Mouse (Mus musculus) liver, embryonic 14.5 days (tissue): ENCODE results near the gene Galc. TPM values are rescaled to one million over a fixed set of nuclear protein-coding genes. Genes with fewer than 3 reads are reported as not detected.

Source experiments
- ATAC-seq: fragments of 200-750 bp; cut with Nextera tagmentation; 2 replicates; pipeline ENCODE4 v1.8.0; 2017; ENCODE audit warnings: moderate number of reproducible peaks, mild to moderate bottlenecking, moderate library complexity; ENCODE audit not compliant: insufficient read depth
- DNase-seq, 3 experiments: peaks; one replicate each; pipeline ENCODE4 v3.0.0-alpha.2; 2012 to 2013; ENCODE audit warnings: low read depth in 3 of 3, low spot score in 3 of 3
- H3K27ac ChIP-seq: fragments of 300-500 bp; sonication (generic); 2 replicates; pipeline ENCODE4 v1.5.1; 2014; ENCODE audit warnings: moderate library complexity, mild to moderate bottlenecking, control low read depth, inconsistent platforms
- H3K27me3 ChIP-seq: fragments of 300-500 bp; sonication (generic); 2 replicates; pipeline ENCODE4 v1.6.1; 2014; ENCODE audit warnings: mild to moderate bottlenecking, low read length, moderate library complexity; ENCODE audit not compliant: control insufficient read depth, insufficient read depth
- H3K36me3 ChIP-seq: fragments of 300-500 bp; sonication (generic); replicated peaks from 2 replicates; pipeline ENCODE4 v1.6.1; 2014; ENCODE audit warnings: low read depth; ENCODE audit not compliant: control insufficient read depth, insufficient read depth
- H3K4me1 ChIP-seq, 2 experiments: fragments of 200-500 bp in 1 of 2; fragments of 300-500 bp in 1 of 2; sonication (generic) in 1 of 2; replicated peaks; 2 replicates each; pipeline ENCODE4 v1.6.1; 2012 to 2014; ENCODE audit warnings: antibody characterized with exemption in 1 of 2, inconsistent platforms in 1 of 2, low read length in 1 of 2; ENCODE audit not compliant: control insufficient read depth in 2 of 2, insufficient read depth in 2 of 2
- H3K4me2 ChIP-seq: fragments of 300-500 bp; sonication (generic); 2 replicates; pipeline ENCODE4 v1.6.1; 2014; ENCODE audit warnings: low read depth, mild to moderate bottlenecking, control low read depth, moderate library complexity
- H3K4me3 ChIP-seq, 2 experiments: fragments of 200-500 bp in 1 of 2; fragments of 300-500 bp in 1 of 2; sonication (generic) in 1 of 2; 2 replicates each; pipeline ENCODE4 v1.5.1; 2012 to 2014; ENCODE audit warnings: low read depth in 2 of 2, low read length in 2 of 2, mild to moderate bottlenecking in 2 of 2, control low read depth in 1 of 2, inconsistent platforms in 1 of 2, moderate library complexity in 1 of 2; ENCODE audit not compliant: insufficient read depth in 1 of 2
- H3K9ac ChIP-seq: fragments of 300-500 bp; sonication (generic); replicated peaks from 2 replicates; pipeline ENCODE4 v1.6.1; 2014; ENCODE audit warnings: mild to moderate bottlenecking, control low read depth, moderate library complexity
- H3K9me3 ChIP-seq: fragments of 300-500 bp; sonication (generic); 2 replicates; pipeline ENCODE4 v1.6.1; 2016; ENCODE audit warnings: low read length, mixed read lengths; ENCODE audit not compliant: control insufficient read depth
- CTCF ChIP-seq: IDR thresholded peaks from 2 replicates; pipeline ENCODE4 v1.5.1; 2016; ENCODE audit warnings: antibody characterized with exemption, low read depth, control low read depth
- EP300 ChIP-seq: IDR thresholded peaks from 2 replicates; pipeline ENCODE4 v1.6.1; 2016; ENCODE audit warnings: antibody characterized with exemption, low read depth
- WGBS: fragments of 180-500 bp; shearing (Covaris S2); extraction: QIAGEN DNeasy Blood & Tissue Kit; methylation state at CpG from one replicate; pipeline ENCODE4 v1.1.7; 2014; ENCODE audit not compliant: insufficient replicate concordance; 5-methylcytosine and 5-hydroxymethylcytosine counted together
- polyA plus RNA-seq, 2 experiments: library from polyadenylated mRNA; depleted of rRNA in 1 of 2; stranded (reverse) in 1 of 2; unstranded in 1 of 2; fragments of >200 nt; fragmentation: Nextera tagmentation in 1 of 2; extraction: Ambion mirVana in 1 of 2; gene quantifications; 2 replicates each; pipeline versions ENCODE4 v1.2.1 to v1.2.3; 2012 to 2014

The Galc gene
- polyA plus RNA-seq, 2 experiments, result 2.2 to 2.4 TPM

DNA sequence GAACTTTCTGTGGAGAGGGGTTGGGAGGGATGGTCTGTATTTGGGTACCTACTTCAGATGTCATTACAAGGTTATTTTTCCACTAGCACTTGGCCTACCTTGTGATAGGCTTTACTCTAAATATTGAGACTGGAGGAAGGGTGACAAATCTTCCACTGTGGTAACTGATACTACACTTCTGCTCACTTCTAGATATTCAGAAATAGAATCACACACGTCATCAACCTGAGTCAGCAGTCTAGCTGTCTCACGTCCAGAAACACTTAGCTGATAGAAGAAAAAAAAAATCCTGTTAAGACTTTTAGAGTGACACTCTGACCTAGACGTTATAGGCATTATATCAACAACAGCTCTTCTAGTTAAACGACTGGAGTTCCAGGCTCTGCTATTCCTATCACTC, 33.0 kb upstream of the Galc start:
- H3K9ac ChIP-seq, result no peak overlapping the region
- DNase-seq, result no peak
- no peaks in the 10 kb centered on the region for H3K9me3 ChIP-seq
- no peaks in the 10 kb centered on the region for H3K36me3 ChIP-seq
- TF ChIP-seq EP300 (no peak), CTCF (no peak)
- H3K4me2 ChIP-seq, result no peak overlapping the region
- WGBS, result 26% methylated on average over 4 of the region's 4 CpGs
- H3K4me3 ChIP-seq, result no peak overlapping the region
- H3K27me3 ChIP-seq, result no peaks in the 10 kb centered on the region
- no peak for ATAC-seq
- no peak overlapping the region for H3K27ac ChIP-seq
- no peaks in the 10 kb centered on the region; a peak in 1 of 4 replicates for H3K4me1 ChIP-seq

DNA sequence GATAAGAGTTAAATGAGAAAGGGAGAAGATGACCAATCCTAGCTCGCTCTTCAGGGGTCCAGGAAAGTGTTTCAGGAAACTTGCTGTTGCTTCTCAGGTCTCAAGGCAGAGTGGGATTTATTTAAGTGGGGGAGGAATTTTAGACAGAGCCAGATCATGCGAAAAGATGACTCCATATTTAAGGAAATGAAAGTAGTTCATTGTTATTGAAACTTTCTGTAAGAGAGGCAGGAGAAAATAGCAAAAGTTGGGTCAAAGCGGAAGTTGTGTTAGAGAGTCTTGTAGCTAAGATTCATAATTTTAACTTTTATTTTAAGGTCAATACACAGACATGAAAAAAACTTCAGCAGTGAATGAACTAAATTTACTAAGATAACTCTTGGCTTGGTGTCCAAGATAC, 31.2 kb upstream of the Galc start:
- H3K27ac ChIP-seq, result no peak overlapping the region
- H3K36me3 ChIP-seq, result no peaks in the 10 kb centered on the region
- no peak overlapping the region for H3K4me3 ChIP-seq
- H3K4me1 ChIP-seq, result no peaks in the 10 kb centered on the region; a peak in 1 of 4 replicates
- DNase-seq (no peak), ATAC-seq (no peak)
- WGBS, result 64% methylated on average over 3 of the region's 3 CpGs
- no peaks in the 10 kb centered on the region for H3K27me3 ChIP-seq
- H3K4me2 ChIP-seq, result no peak overlapping the region
- TF ChIP-seq CTCF, result no peak
- no peak for TF ChIP-seq EP300
- no peak overlapping the region for H3K9ac ChIP-seq
- no peaks in the 10 kb centered on the region for H3K9me3 ChIP-seq

DNA sequence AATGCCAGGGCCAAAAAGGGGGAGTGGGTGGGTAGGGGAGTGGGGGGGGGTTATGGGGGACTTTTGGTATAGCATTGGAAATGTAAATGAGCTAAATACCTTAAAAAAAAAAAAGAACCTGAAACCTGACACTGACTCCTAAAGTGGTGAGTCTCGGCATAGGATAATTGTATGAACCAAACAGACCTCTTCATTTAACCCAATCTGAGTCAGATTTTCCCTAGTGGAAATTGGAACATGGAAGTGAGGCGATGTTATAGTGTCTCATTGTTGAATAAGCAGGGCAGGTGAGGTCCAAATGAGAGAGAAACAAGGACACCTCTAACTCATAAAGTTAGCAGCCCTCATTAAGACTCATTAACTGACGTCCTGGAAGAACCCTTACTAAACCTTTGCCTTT, 25.2 kb upstream of the Galc start:
- TF ChIP-seq EP300 (no peak), CTCF (no peak)
- H3K27ac ChIP-seq, result no peak overlapping the region
- ATAC-seq (no peak), DNase-seq (no peak)
- no peaks in the 10 kb centered on the region for H3K36me3 ChIP-seq
- no peaks in the 10 kb centered on the region for H3K9me3 ChIP-seq
- H3K27me3 ChIP-seq, result no peaks in the 10 kb centered on the region
- H3K4me2 ChIP-seq, result no peak overlapping the region
- no peak overlapping the region for H3K4me3 ChIP-seq
- H3K4me1 ChIP-seq, result peaks cover 0 to 3% of the 10 kb centered on the region in 2 experiments; a peak in 1 of 4 replicates
- no peak overlapping the region for H3K9ac ChIP-seq
- WGBS, result 70% methylated on average over 3 of the region's 3 CpGs

DNA sequence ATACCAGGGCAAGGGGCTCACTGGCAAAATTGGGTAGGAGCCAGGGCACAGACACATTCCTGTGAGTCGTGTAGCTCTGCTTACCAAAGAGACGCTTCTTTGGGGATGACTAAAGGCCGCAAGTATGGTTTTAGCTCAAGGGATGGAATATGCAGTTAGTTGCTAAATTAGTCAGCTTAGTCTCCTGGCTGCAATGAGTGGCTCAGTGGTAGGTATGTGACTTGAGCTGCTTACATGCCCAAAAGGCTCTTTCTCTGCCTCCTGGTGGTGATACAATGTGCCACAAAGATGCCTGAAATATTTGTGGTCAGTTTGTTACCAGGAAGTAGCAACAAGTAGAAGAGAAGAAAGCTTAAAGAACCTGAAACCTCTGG, 24.2 kb upstream of the Galc start:
- WGBS, result 35% methylated on average over 3 of the region's 3 CpGs
- Histone ChIP-seq H3K27ac (no peak overlapping the region), H3K9ac (no peak overlapping the region), H3K9me3 (no peaks in the 10 kb centered on the region), H3K4me1 (peaks cover 0 to 3% of the 10 kb centered on the region in 2 experiments; a peak in 1 of 4 replicates), H3K36me3 (no peaks in the 10 kb centered on the region), H3K27me3 (no peaks in the 10 kb centered on the region), H3K4me2 (no peak overlapping the region), H3K4me3 (no peak overlapping the region)
- ATAC-seq, result no peak
- DNase-seq, result no peak
- TF ChIP-seq CTCF, result no peak
- no peak for TF ChIP-seq EP300

- Histone ChIP-seq H3K4me2 (no peak overlapping the region), H3K36me3 (no peaks in the 10 kb centered on the region), H3K4me1 (peaks cover 0 to 3% of the 10 kb centered on the region in 2 experiments; a peak in 1 of 4 replicates), H3K4me3 (no peak overlapping the region), H3K9me3 (no peaks in the 10 kb centered on the region), H3K9ac (no peak overlapping the region), H3K27me3 (no peaks in the 10 kb centered on the region), H3K27ac (no peak overlapping the region)
- ATAC-seq (no peak), DNase-seq (no peak)
- TF ChIP-seq CTCF, result no peak
- TF ChIP-seq EP300, result no peak
- 49% methylated on average over 14 of the region's 14 CpGs for WGBS
Measured at GRCm38 (mm10) chr12:98282776-98283486, 23.7 kb upstream of the Galc start.
